Mouse (Mus musculus) intestine, postnatal 0 days (tissue): ENCODE data around the gene Tex10. TPM values are rescaled to one million over a fixed set of nuclear protein-coding genes. Genes with fewer than 3 reads are reported as not detected.
"Not testable (repeated sequence)": the region's sequence is repeated elsewhere in the genome, so short reads cannot be mapped to it uniquely, and the experiment has no call there.

Experiments used
- ATAC-seq: fragments of 200-750 bp; cut with Nextera tagmentation; 2 replicates; pipeline ENCODE4 v1.8.0; 2017; ENCODE audit warnings: mild to moderate bottlenecking, moderate TSS enrichment, moderate library complexity
- H3K27ac ChIP-seq: fragments of 300-500 bp; sonication (generic); 2 replicates; pipeline ENCODE4 v1.5.1; 2014; ENCODE audit warnings: mild to moderate bottlenecking, low read depth, low read length, moderate library complexity
- H3K27me3 ChIP-seq: fragments of 300-500 bp; sonication (generic); replicated peaks from 2 replicates; pipeline ENCODE4 v1.6.1; 2014; ENCODE audit warnings: low read length, mixed read lengths; ENCODE audit not compliant: control insufficient read depth, insufficient read depth
- H3K36me3 ChIP-seq: fragments of 300-500 bp; sonication (generic); 2 replicates; pipeline ENCODE4 v1.6.1; 2014; ENCODE audit warnings: mild to moderate bottlenecking, moderate library complexity; ENCODE audit not compliant: control insufficient read depth, insufficient read depth
- H3K4me1 ChIP-seq: fragments of 300-500 bp; sonication (generic); replicated peaks from 2 replicates; pipeline ENCODE4 v1.6.1; 2014; ENCODE audit warnings: antibody characterized with exemption, low read length, mixed read lengths; ENCODE audit not compliant: control insufficient read depth, insufficient read depth
- H3K4me2 ChIP-seq: fragments of 300-500 bp; sonication (generic); replicated peaks from 2 replicates; pipeline ENCODE4 v1.6.1; 2014; ENCODE audit warnings: low read depth, mild to moderate bottlenecking, moderate library complexity
- H3K4me3 ChIP-seq: fragments of 300-500 bp; sonication (generic); 2 replicates; pipeline ENCODE4 v1.5.1; 2014; ENCODE audit warnings: low read depth, low read length
- H3K9ac ChIP-seq: fragments of 300-500 bp; sonication (generic); 2 replicates; pipeline ENCODE4 v1.6.1; 2014; ENCODE audit warnings: mild to moderate bottlenecking, low read depth, low read length
- H3K9me3 ChIP-seq: fragments of 300-500 bp; sonication (generic); 2 replicates; pipeline ENCODE4 v1.6.1; 2016; ENCODE audit warnings: mixed run types; ENCODE audit not compliant: control insufficient read depth
- CTCF ChIP-seq: sonication (generic); IDR thresholded peaks from 2 replicates; pipeline ENCODE4 v1.5.1; 2016; ENCODE audit warnings: low read depth, mild to moderate bottlenecking, control low read depth, antibody characterized with exemption, moderate library complexity
- WGBS: fragments of 180-500 bp; shearing (Covaris S2); extraction: QIAGEN DNeasy Blood & Tissue Kit; methylation state at CpG from one replicate; pipeline ENCODE4 v1.1.7; 2014; 5-methylcytosine and 5-hydroxymethylcytosine counted together
- polyA plus RNA-seq: library from polyadenylated mRNA; unstranded; fragments of >200 nt; fragmentation: Nextera tagmentation; extraction: Ambion mirVana; gene quantifications from 2 replicates; pipeline ENCODE4 v1.2.1, GENCODE M21; 2015

Tex10 gene
- polyA plus RNA-seq, 1 experiment from 2014 or later: 16.8 TPM

DNA sequence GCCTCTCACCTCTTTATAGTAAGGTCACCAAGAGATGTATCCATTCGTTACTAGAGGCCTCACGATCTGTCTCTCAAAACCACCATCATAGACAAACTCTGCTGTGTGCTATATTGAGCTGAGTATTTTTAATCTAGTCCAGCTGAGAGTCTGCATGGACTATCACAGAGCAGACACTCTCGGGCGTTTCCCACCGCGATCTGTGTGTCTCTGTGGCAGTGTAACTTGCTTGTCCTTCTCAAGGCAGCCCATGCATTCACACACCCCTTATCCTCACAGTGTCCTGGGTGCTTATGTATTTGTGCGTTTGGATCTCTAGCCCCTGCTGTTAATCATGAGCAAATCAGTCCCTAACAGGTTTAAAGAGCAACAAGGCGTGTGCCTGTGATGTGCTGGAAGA is 59.8 kb downstream of the Tex10 start:
- H3K36me3 ChIP-seq: no peaks in the 10 kb centered on the region
- H3K9me3 ChIP-seq: no peaks in the 10 kb centered on the region
- no peak overlapping the region for H3K4me2 ChIP-seq
- H3K4me1 ChIP-seq: no peaks in the 10 kb centered on the region
- WGBS: 87% methylated on average over 8 of the region's 8 CpGs
- no peak overlapping the region for H3K9ac ChIP-seq
- H3K27ac ChIP-seq: no peak overlapping the region
- ATAC-seq: no peak
- no peak overlapping the region for H3K4me3 ChIP-seq
- H3K27me3 ChIP-seq: no peaks in the 10 kb centered on the region
- TF ChIP-seq CTCF: no peak

DNA sequence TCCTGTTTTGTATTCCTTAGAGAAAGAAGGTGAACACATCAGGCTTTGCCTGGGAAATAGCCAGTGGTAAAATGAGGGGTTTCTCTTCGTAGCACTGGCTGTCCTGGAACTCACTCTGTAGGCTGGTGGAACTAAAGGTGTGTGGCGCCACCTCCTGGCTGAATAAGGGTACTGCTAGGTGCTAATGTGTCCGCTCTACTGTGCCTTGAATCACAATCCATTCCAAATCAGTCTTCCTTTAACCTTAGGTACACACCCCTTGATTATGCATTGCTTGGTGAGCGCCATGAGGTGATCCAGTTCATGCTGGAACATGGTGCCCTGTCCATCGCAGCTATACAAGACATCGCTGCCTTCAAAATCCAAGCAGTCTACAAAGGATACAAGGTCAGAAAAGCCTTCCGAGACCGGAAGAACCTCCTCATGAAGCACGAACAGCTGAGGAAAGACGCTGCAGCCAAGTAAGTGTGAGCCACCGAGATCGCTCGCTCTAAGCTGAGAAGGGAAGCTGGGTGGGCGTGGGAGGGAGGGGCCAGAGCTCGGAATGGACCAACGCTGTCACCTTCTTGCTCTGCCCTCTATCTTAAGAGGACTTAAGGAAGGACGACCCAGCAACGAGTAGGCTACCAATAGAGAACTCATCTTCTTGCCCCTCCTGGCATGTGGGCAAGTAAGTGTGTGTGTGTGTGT is 65.8 kb downstream of the Tex10 start:
- WGBS: 52% methylated on average over 18 of the region's 18 CpGs
- no peaks in the 10 kb centered on the region for H3K4me1 ChIP-seq
- H3K9me3 ChIP-seq: no peaks in the 10 kb centered on the region
- no peak overlapping the region for H3K4me3 ChIP-seq
- no peak overlapping the region for H3K9ac ChIP-seq
- no peak overlapping the region for H3K27ac ChIP-seq
- H3K4me2 ChIP-seq: no peak overlapping the region
- no peaks in the 10 kb centered on the region for H3K27me3 ChIP-seq
- H3K36me3 ChIP-seq: no peaks in the 10 kb centered on the region
- peak; percentile 89 for TF ChIP-seq CTCF
- no peak for ATAC-seq

DNA sequence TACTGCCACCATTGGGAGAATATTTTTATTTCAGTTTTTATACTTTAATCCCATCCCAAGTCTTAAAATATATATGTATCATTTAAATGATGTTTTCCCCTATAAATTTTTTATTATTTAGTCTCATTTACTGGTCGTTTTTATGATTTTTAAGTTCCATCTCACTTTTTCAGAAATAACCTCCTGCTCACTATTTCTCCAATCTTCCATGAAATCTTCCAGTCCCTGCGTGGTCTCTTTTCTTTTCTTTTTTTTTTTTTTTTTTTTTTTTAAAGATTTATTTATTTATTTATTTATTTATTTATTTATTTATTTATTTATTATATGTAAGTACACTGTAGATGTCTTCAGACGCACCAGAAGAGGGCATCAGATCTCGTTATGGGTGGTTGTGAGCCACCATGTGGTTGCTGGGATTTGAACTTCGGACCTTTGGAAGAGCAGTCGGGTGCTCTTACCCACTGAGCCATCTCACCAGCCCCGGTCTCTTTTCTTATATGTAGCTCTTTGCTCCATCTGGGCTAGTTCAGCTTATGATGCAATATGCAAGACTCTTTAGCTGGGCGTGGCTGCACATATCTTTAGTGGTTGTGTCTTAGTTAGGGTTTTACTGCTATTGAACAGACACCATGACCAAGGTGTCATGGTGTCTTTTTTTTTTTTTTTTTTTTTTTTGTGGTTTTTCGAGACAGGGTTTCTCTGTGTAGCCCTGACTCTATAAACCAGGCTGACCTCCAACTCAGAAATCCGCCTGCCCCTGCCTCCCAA is 67.4 kb downstream of the Tex10 start:
- not testable (repeated sequence) for H3K9ac ChIP-seq, H3K4me3 ChIP-seq, H3K36me3 ChIP-seq, H3K27ac ChIP-seq, H3K4me1 ChIP-seq, H3K9me3 ChIP-seq, H3K27me3 ChIP-seq, H3K4me2 ChIP-seq
- 81% methylated on average over 9 of the region's 10 CpGs for WGBS
- 0 out of 2 replicates have a peak, but pooled peaks have one; percentile 22 for ATAC-seq

DNA sequence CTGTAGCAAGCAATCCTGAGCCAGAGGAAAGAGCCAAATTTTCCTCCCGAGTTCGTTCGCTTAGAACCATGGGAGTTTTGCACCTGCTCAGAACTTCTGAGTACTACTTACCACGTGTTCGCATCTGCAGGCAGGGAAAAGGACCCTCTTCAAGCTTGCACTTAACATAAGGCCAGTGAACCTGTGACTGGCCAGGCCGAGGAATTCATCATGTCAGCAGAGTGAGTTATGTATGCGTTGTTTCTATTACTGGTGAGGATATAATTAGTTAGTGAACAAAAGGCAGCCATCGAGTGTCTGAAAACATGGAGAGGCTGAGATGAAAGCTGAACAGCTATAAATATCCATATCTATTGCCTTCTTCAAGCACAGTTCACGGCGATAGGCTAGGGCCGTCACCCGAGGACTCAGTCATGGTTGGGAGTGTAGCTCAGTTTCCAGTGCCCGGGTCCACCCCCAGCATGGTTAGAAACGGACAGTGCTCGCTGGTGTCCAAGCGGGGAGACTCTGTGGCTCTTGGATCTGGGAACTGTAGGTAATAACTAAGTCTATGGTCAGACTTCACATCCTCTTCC is 70.1 kb downstream of the Tex10 start:
- Histone ChIP-seq H3K27me3 (no peaks in the 10 kb centered on the region), H3K4me3 (no peak overlapping the region), H3K4me2 (no peak overlapping the region), H3K27ac (no peak overlapping the region), H3K4me1 (no peaks in the 10 kb centered on the region), H3K9ac (no peak overlapping the region), H3K36me3 (no peaks in the 10 kb centered on the region), H3K9me3 (no peaks in the 10 kb centered on the region)
- 83% methylated on average over 16 of the region's 16 CpGs for WGBS
- ATAC-seq: no peak
- TF ChIP-seq CTCF: no peak

DNA sequence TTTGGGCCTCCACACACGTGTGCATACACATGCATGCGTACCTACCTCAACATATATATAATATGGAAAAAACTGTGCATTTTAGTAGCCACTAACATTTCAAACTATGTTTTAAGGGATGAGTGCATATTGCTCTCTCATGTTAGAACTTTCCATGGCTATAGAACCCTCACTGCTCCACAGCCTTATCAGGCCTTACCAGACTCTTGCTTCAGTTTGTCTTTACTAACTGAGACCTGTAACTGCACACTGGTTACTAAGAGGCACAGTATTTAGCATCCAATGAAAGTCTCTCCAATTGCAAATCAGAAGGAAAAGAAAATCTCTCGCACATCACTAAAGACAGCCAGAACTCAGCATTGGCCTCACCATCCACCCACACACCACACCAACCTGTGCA is 76.3 kb downstream of the Tex10 start:
- H3K4me3 ChIP-seq: no peak overlapping the region
- H3K9ac ChIP-seq: no peak overlapping the region
- H3K27me3 ChIP-seq: no peaks in the 10 kb centered on the region
- H3K9me3 ChIP-seq: no peaks in the 10 kb centered on the region
- TF ChIP-seq CTCF: no peak
- no peak overlapping the region for H3K4me2 ChIP-seq
- no peaks in the 10 kb centered on the region for H3K36me3 ChIP-seq
- H3K4me1 ChIP-seq: no peaks in the 10 kb centered on the region
- WGBS: 98% methylated on average over 3 of the region's 3 CpGs
- H3K27ac ChIP-seq: no peak overlapping the region
- no peak for ATAC-seq

DNA sequence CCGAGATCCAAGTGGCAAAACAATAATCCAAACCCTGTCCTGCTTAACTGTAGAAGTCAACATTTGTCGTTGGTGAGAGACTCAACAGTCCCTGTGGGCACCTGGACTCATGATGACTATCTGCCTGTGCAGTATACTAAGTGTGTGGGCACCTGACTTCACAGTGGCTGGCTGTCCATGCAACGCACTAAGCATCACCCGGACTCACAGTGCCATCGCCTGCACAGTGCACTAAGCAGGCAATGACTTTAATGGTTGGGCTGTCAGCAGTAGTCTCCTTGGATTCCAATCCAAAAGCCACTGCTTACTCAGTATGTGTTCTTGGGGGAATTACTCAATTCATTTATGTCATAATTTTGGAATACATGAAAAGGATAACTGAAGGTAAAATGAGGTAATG is 90.8 kb downstream of the Tex10 start:
- no peak for ATAC-seq
- Histone ChIP-seq H3K9me3 (no peaks in the 10 kb centered on the region), H3K4me2 (no peak overlapping the region), H3K4me3 (no peak overlapping the region), H3K9ac (no peak overlapping the region), H3K27ac (no peak overlapping the region), H3K4me1 (no peaks in the 10 kb centered on the region), H3K27me3 (no peaks in the 10 kb centered on the region), H3K36me3 (no peaks in the 10 kb centered on the region)
- no peak for TF ChIP-seq CTCF
- 82% methylated on average over 5 of the region's 5 CpGs for WGBS
